Mouse (Mus musculus): ENCODE data around the gene Prss58.

- TF ChIP-seq CTCF (IDR thresholded peaks at IDR 0.05; ENCODE audit: extremely low read depth, insufficient read depth, insufficient read length, insufficient replicate concordance): no peak
- no peak for TF ChIP-seq POLR2A (IDR thresholded peaks at IDR 0.05; ENCODE audit: low read depth, low read length)
These were observed 12.8 kb downstream of the Prss58 start, which contains the start of gene Moxd2 for GRCm38 (mm10) chr6:40887394-40887793.
